Mouse (Mus musculus) MEL (cell line): ENCODE data around the gene Car6.

Source experiments
- CTCF ChIP-seq, 3 experiments: IDR thresholded peaks in 2 of 3; conservative IDR thresholded peaks in 1 of 3; 2 replicates each; pipeline ENCODE4 v1.5.1; 2011 to 2012; ENCODE audit warnings: low read length in 3 of 3, low read depth in 2 of 3, mild to moderate bottlenecking in 2 of 3, improper control_type of control experiment in 1 of 3, inconsistent platforms in 1 of 3, mixed read lengths in 1 of 3, moderate library complexity in 1 of 3; ENCODE audit not compliant: control insufficient read depth in 1 of 3, insufficient read depth in 1 of 3, poor library complexity in 1 of 3, severe bottlenecking in 1 of 3
- GABPA ChIP-seq: IDR thresholded peaks from 2 replicates; pipeline ENCODE4 v1.6.1; 2012; ENCODE audit warnings: low read depth, mild to moderate bottlenecking, inconsistent platforms, low read length, improper control_type of control experiment, moderate library complexity
- GATA1 ChIP-seq: IDR thresholded peaks from 2 replicates; pipeline ENCODE4 v1.6.1; 2011; ENCODE audit warnings: low read depth, low read length, improper control_type of control experiment
- KAT2A ChIP-seq: conservative IDR thresholded peaks from 2 replicates; pipeline ENCODE4 v1.6.1; 2012; ENCODE audit warnings: low read depth, low read length, improper control_type of control experiment, inconsistent platforms
- POLR2A ChIP-seq, 2 experiments: IDR thresholded peaks; 2 replicates each; pipeline ENCODE4 v1.6.1; 2011 to 2012; ENCODE audit warnings: low read length in 2 of 2, mild to moderate bottlenecking in 2 of 2, control low read depth in 1 of 2, improper control_type of control experiment in 1 of 2, low read depth in 1 of 2, moderate library complexity in 1 of 2; ENCODE audit not compliant: control insufficient read depth in 1 of 2, insufficient read depth in 1 of 2, poor library complexity in 1 of 2
- POLR2AphosphoS2 ChIP-seq: IDR thresholded peaks from 2 replicates; pipeline ENCODE4 v1.6.1; 2011; ENCODE audit warnings: low read length, improper control_type of control experiment
- RCOR1 ChIP-seq: IDR thresholded peaks from 2 replicates; pipeline ENCODE4 v1.6.1; 2012; ENCODE audit warnings: low read depth, mild to moderate bottlenecking, inconsistent platforms, low read length, improper control_type of control experiment
- TCF12 ChIP-seq: IDR thresholded peaks from 2 replicates; pipeline ENCODE4 v1.6.1; 2014; ENCODE audit warnings: low read depth, mild to moderate bottlenecking, inconsistent platforms, low read length, improper control_type of control experiment, moderate library complexity
- ZMIZ1 ChIP-seq: IDR thresholded peaks from 2 replicates; pipeline ENCODE4 v1.6.1; 2012; ENCODE audit warnings: low read depth, mild to moderate bottlenecking, inconsistent platforms, low read length, improper control_type of control experiment, moderate library complexity

DNA sequence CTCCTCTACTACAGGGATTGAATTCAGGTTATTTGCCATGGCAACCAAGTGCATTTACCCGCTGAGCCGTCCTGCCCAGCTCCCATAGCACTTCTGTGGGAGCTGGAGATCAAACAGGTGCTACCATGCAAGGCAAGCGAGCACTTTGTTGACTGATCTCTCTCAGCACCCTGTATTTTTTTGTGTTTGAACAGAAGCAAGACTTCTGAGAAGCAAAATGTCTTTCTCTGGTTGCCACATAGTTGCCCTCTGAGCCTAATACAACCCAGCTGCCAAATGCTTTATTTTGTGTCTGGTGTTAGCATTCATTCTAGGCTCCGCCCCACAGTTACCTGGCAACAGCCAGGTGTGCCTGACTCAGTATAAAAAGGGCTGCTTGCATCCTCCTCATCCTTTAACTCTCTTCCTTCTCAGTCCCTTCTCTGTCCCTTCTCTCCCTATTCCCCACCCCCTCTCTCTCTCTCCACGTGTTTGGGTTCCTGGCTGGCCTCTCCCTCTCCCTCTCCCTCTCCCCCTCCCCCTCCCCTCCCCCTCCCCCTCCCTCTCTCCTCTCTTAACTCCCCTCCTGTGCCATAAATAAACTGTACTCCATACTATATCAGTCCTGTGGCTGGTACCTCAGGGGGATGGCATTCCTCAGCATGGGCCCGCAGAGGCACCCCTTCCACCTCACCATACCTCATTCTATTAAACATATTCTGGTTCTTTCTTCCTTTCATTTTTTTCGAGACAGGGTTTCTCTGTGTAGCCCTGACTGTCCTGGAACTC is 27.6 kb upstream of the Car6 start:
- TF ChIP-seq GABPA (no peak), CTCF (IDR thresholded peaks at IDR 0.05 in 2 of 3, conservative IDR thresholded peaks at IDR 0.05 in 1 of 3; ENCODE audit: control insufficient read depth in 1 of 3, insufficient read depth in 1 of 3, low read depth in 2 of 3, low read length in 3 of 3, poor library complexity in 1 of 3, severe bottlenecking in 1 of 3) (no peak), POLR2A (IDR thresholded peaks at IDR 0.05; ENCODE audit: control insufficient read depth in 1 of 2, insufficient read depth in 1 of 2, low read depth in 1 of 2, low read length in 2 of 2, poor library complexity in 1 of 2) (no peak), POLR2AphosphoS2 (no peak), KAT2A (no peak), TCF12 (no peak), RCOR1 (no peak), GATA1 (no peak), ZMIZ1 (no peak)
